In the genomic region with DNA sequence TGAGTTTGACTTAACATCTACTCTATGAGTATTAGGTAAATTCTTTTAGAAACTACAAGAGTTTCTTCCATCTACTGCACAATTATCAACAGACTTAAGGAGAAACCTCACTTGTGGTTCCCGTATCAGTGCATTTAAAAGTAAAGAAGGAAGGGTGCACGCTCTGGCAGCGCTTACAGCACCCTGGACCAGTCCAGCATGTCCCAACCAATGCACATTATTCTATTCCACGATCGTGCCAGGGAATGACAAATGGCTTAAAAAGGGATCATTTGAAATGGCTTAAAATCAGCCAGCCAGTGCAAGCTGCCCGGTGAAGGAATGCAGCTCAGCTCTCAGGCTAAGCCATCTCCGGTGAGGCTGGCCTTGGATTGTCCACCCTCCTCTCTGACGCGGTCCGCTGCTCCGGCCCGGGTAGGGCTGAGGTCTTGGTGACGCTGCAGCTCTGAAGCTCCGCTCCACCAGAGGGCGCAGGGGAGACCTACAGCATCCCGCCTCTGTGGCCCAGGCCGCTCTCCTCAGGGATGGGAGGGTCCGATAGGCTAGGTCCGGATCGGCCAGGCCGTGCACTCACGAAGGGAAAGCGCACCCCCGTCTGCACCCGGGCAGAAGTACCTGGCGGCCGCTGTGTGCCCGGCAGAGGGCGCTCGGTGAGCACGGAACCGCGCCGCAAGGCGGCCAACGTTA, we compare ENCODE assay signal across 8 mouse cellular contexts. TPM values are rescaled to one million over a fixed set of nuclear protein-coding genes. Genes with fewer than 3 reads are reported as not detected.
DNase-seq lines count a peak whose midpoint lies in the region; ATAC-seq lines count a peak whose summit lies in the region.

No protein-coding gene starts in this region.

- 8% methylated on average over 36 of the region's 36 CpGs for WGBS in hindbrain, embryonic 15.5 days

- peak overlapping the region; percentile 75 for H3K4me2 ChIP-seq in hindbrain, embryonic 15.5 days

- DNase-seq in T-cell, adult 2 months (ENCODE audit: low spot score) = peak; percentile 83
- DNase-seq in cerebellum, postnatal 4 days (ENCODE audit: low spot score in 2 of 2) = peak; percentile 85 to 97
- peak; percentile 97 for DNase-seq in gastrocnemius, adult 18-20 months (ENCODE audit: low spot score)
- DNase-seq in layer of hippocampus, postnatal 36 days = peak; percentile 87 to 88
- peak; percentile 97 for DNase-seq in lung, postnatal 25 days (ENCODE audit: low spot score)
- DNase-seq in retina, embryonic 14.5 days (ENCODE audit: low spot score) = peak; percentile 99
- peak; percentile 88 for DNase-seq in thymus, postnatal 36 days

- H3K9ac ChIP-seq in hindbrain, embryonic 15.5 days = peak overlapping the region; percentile 45

- 0 out of 2 replicates have a peak, but pooled peaks cover 5% of the 10 kb centered on the region for H3K27me3 ChIP-seq in hindbrain, embryonic 15.5 days

- H3K9me3 ChIP-seq in hindbrain, embryonic 15.5 days = no peaks in the 10 kb centered on the region

- H3K36me3 ChIP-seq in hindbrain, embryonic 15.5 days = no peaks in the 10 kb centered on the region

- peak; percentile 98 for ATAC-seq in hindbrain, embryonic 15.5 days (ENCODE audit: low FRiP score, low read depth)

- H3K4me1 ChIP-seq in hindbrain, embryonic 15.5 days (replicated peaks) = peaks cover 11% of the 10 kb centered on the region; the same call in 1 of the 2 replicates

- peak overlapping the region; percentile 25; the same call in 1 of the 2 replicates for H3K27ac ChIP-seq in hindbrain, embryonic 15.5 days (replicated peaks)

- peak overlapping the region; percentile 46 for H3K4me3 ChIP-seq in hindbrain, embryonic 15.5 days

RNA-seq across cellular contexts. Expression of a gene that starts 3.7 kb away (rescaled TPM):
- total RNA-seq in gastrocnemius, adult 18-20 months (2021) = not detected
- not detected in 2 replicates for polyA plus RNA-seq in hindbrain, embryonic 15.5 days (2015; fragmentation: Nextera tagmentation; extraction: Ambion mirVana)
- not detected for total RNA-seq in layer of hippocampus, postnatal 36 days (2021)

RNA-seq across cellular contexts. Expression of a gene that starts 24.9 kb away (rescaled TPM):
- 1 to 10 TPM in 1 of 2 experiments, under 1 TPM in 1; 0.96 to 1.3 TPM for total RNA-seq in gastrocnemius, adult 18-20 months (2021)
- polyA plus RNA-seq in hindbrain, embryonic 15.5 days (2015; fragmentation: Nextera tagmentation; extraction: Ambion mirVana) = 17.6 and 20.2 TPM in 2 replicates
- 10 to 100 TPM; 14.6 to 18.6 TPM for total RNA-seq in layer of hippocampus, postnatal 36 days (2021)

RNA-seq across cellular contexts. Expression of a gene that starts 32.7 kb away (rescaled TPM):
- total RNA-seq in gastrocnemius, adult 18-20 months (2021) = 1 to 10 TPM; 1.1 to 1.4 TPM
- 27.0 and 31.0 TPM in 2 replicates for polyA plus RNA-seq in hindbrain, embryonic 15.5 days (2015; fragmentation: Nextera tagmentation; extraction: Ambion mirVana)
- total RNA-seq in layer of hippocampus, postnatal 36 days (2021) = 10 to 100 TPM; 22.0 to 24.2 TPM

Comparison
In these comparisons a context has a peak if more than half of its experiments do, and no peak if none do; other contexts are left out.
1. Peak in every context shown above with its lines: DNase-seq, ATAC-seq, H3K4me3 ChIP-seq and H3K27ac ChIP-seq.
2. RNA of a gene that starts 24.9 kb away (total RNA-seq): 14.6 to 18.6 TPM in layer of hippocampus, postnatal 36 days; 0.96 to 1.3 TPM in gastrocnemius, adult 18-20 months; every median in the first group is over 4 times any median in the second.
3. RNA of a gene that starts 32.7 kb away (total RNA-seq): 22.0 to 24.2 TPM in layer of hippocampus, postnatal 36 days; 1.1 to 1.4 TPM in gastrocnemius, adult 18-20 months; every median in the first group is over 4 times any median in the second.